Mouse (Mus musculus): ENCODE data around the gene Prok1.

Prok1 gene

DNA sequence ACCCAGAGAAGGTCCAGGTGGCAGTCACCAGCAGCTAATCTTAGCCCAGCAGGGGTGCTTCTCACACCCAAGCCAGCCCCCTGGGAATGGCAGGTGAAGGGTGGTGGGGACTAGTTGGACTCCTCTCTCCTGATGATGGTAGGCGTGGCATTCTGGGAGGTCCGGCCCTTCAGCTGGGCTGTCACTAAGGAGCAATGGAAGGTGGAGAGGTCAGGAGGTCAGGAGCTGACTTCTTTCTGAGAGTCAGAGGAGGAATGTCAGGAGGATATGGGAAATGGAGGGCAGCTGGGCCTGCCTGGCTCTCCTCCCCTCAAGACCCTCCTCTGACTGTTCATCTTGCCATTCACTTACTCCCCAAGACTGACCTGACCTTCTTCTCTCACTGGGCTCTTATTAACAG is 1.5 kb downstream of the Prok1 start:
- no peak for DNase-seq (ENCODE audit: low spot score in 2 of 2)

GRCm38 (mm10) chr3:107233945-107234344 is 5.6 kb downstream of the Prok1 start:
- DNase-seq (ENCODE audit: low spot score in 2 of 2) = no peak

DNA sequence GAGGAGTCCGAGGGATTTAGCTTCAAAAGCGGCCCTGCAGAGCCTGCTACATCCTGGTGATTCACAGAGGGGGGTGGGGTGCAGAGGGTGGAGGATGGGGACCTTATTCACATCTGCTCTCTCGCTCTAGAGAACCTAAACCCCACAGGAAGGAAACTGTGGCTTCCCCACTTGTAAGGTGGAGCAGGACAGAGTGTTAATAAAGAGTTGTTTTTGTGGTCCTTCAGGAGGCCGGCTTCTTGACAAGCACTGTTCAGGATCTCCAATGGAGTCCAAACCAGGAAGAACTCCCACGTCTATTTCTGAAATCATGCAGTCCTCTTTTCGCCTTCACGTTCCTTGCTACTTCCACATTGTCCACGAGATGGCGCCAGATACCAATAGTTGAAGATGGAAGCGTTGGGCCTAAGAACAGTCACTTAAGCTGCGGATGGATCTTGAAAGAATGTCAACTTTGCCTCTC is 6.1 kb downstream of the Prok1 start:
- peak; percentile 78 to 85 for DNase-seq (ENCODE audit: low spot score in 2 of 2)

DNA sequence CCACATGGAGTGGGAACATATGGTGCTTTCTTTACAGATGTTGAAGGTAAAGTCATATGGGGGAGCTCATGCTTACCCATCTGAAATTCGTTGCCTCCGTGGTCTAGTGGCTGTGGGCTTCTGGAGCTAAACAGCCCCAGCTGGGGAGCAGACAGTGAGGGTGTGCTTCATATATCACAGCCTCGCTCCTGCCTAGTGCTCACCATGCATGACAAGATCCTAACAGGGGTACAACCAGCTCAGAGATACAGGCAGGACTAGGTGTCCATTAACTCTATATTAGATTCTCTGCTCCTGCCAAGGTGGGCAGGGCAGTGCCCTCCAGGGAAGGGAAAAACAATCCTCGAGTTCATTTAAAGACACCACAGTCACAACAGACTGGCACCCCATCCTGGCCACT is 8.3 kb downstream of the Prok1 start:
- DNase-seq (ENCODE audit: low spot score in 2 of 2) = no peak

DNA sequence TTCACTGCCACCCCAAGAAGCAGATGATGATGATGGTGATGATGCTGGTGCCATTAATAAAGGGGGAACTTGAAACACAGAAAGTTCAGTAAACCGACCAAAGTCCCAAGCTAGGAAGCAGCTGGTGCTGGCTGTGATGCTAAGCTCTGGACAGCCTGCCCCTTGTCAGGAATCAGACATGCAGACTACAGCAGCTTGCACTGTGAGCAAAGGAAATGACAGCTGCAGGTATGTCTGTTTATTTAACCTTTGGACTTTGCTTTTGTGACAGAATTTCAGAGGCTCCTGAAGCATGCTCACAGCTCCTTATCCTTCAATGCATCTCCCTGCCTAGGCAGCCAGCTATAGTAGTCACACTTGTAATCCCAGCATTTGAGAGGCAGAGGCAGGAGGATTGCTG is 9.0 kb downstream of the Prok1 start, which contains the start of gene A630076J17Rik:
A630076J17Rik (plus strand) TSS at position 88 of the 400 bp plus-strand sequence.
- DNase-seq (ENCODE audit: low spot score in 2 of 2) = no peak

- DNase-seq (ENCODE audit: low spot score in 2 of 2) = no peak
These were observed 9.7 kb downstream of the Prok1 start for GRCm38 (mm10) chr3:107229822-107230221.

GRCm38 (mm10) chr3:107229221-107229620 is 10.3 kb downstream of the Prok1 start:
- DNase-seq (ENCODE audit: low spot score in 2 of 2) = no peak

GRCm38 (mm10) chr3:107225820-107226219 is 13.7 kb downstream of the Prok1 start:
- DNase-seq (ENCODE audit: low spot score in 2 of 2) = no peak

GRCm38 (mm10) chr3:107223230-107223629 is 16.3 kb downstream of the Prok1 start:
- DNase-seq (ENCODE audit: low spot score in 2 of 2) = no peak

DNA sequence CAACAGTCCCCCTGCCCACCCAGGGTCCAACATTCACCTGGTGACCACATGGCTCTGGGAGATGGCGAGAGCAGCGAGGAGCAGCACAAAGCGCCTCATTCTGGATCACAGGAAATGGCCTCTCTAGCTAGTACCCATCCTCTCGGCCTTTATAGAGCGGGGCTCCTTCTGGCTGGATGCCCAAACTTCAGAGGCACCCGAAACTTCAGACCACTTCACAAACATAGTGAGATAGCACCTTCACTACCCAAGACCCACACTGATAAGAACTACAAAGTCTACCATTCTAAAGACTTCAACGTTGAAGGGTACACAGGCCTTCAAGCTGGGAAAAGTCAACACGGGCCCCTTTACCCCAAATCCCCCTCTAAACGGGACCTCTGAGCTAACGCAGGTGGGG is 17.9 kb downstream of the Prok1 start, which contains the start of gene Cym:
Cym (minus strand) TSS at position 125 of the 400 bp plus-strand sequence.
- DNase-seq (ENCODE audit: low spot score in 2 of 2) = no peak

- no peak for DNase-seq (ENCODE audit: low spot score in 2 of 2)
These were observed 20.9 kb downstream of the Prok1 start for GRCm38 (mm10) chr3:107218572-107218971.

DNA sequence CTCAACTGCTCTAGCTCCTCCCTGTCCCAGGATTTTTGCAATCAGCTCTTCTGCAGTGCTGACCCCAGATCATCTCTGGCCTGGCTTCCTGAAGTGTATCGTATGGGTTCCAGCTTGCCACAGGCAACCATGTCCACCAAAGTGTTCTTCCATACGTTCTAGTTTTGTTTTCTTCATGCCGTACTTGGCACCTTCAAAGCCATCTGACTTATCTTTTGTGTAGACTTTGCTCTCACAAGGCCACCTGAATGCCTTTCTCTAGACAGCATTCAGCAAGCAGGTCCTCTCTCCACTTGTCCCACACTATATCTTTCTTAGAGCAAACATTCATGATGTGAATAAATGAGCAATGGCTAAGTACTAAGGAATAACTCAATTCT is 22.4 kb downstream of the Prok1 start:
- DNase-seq (ENCODE audit: low spot score in 2 of 2) = no peak

- DNase-seq (ENCODE audit: low spot score in 2 of 2) = no peak
These were observed 23.0 kb downstream of the Prok1 start for GRCm38 (mm10) chr3:107216400-107217100.

DNA sequence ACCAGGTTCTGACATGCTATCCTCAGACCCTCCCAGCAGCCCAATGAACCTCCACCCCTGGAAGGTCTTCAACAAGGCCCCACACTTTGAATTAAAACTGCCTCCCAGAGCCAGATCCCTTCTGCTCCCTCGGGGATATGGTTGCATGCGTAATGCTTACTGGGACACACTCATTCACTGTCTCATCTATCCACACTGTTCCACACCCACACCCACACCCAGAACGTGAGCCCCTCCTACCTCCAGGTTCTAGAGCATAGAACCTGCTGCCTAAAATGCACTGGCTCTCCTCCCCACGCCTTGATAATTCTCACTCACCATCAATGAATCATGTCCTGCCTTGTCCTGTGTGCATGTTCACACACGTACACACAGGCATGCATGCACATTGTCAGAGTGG is 24.9 kb downstream of the Prok1 start:
- DNase-seq (ENCODE audit: low spot score in 2 of 2) = no peak

GRCm38 (mm10) chr3:107207625-107208253 is 31.8 kb downstream of the Prok1 start:
- DNase-seq (ENCODE audit: low spot score in 2 of 2) = no peak

DNA sequence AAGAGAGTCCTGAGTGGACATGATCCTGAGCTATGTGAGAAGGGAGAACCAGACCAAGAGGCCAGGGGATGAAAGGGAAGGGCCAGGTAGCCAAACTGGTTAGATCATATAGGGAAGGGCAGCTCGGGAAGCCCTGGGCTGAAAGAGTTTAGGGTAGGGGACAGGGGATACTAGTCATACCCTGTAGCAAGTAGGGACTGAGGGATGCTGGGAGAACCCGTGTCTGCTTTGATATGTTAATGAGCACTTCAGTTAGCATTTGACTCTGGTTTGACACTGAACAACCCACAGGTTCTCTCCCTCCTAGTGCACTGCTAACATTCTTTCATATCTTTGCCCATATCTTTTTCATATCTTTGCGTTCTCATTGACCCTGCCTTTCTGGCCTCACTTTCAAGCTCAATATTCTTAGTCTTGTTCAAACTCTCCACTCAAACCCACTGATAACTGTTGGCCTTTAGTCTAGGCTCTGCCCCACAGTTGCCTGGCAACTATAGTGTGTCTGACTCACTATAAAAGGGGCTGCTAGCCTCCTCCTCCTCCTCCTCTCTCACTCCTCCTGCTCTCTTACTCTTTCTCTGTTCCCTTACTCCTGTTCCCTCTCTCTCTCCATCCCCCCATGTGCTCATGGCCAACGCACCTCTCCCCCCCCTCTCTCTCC is 32.9 kb downstream of the Prok1 start:
- DNase-seq (ENCODE audit: low spot score in 2 of 2) = no peak

DNA sequence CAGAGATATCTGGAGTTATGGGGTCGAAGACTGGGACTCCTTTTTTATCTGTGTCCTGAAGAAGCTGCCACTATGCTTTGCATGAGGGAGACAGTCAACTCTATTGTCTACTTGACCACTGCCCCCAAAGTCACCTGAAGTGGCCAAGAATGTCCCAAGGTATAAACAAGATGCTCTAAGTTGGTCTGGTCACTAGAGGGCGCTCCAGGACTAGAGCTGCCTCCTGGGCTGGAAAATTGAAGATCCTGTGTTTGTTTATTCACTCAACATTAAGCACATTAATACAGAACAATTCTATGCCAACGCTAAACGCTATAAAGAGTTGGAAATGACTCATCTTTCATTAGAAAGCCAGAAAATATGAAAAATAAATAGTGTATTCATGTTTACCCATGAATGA is 33.5 kb downstream of the Prok1 start:
- DNase-seq (ENCODE audit: low spot score in 2 of 2) = peak; percentile 57 to 65

- no peak for DNase-seq (ENCODE audit: low spot score in 2 of 2)
These were observed 34.3 kb downstream of the Prok1 start for GRCm38 (mm10) chr3:107205170-107205569.

DNA sequence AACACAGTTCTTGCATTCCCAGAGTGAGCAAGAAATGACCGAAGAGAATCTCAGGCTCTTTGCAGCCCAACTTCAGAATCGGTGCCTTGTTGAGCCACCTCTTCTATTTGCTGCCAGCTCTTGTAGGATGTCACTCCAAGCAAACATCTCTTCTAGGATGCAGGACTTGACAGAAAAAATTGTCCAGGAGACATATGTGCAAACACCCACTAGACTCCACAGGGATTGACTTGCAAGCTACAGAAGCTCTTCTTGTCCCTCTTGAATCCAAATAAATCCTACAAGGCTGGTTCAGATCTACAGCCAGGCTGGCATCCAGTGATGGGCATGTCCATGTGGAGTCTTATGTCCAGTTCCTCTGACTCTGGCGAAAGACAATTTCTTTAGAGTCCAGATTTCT is 35.1 kb downstream of the Prok1 start:
- DNase-seq (ENCODE audit: low spot score in 2 of 2) = no peak

- no peak for DNase-seq (ENCODE audit: low spot score in 2 of 2)
These were observed 38.0 kb downstream of the Prok1 start for GRCm38 (mm10) chr3:107201310-107202180.

- peak; percentile 43 to 74 for DNase-seq (ENCODE audit: low spot score in 2 of 2)
These were observed 51.1 kb downstream of the Prok1 start for GRCm38 (mm10) chr3:107188226-107188899.
